Mouse (Mus musculus) forebrain, embryonic 15.5 days (tissue): ENCODE measurements around the gene Scamp2. TPM values are rescaled to one million over a fixed set of nuclear protein-coding genes. Genes with fewer than 3 reads are reported as not detected.
A peak's percentile ranks its signal among the peaks of the same experiment; 100 is the strongest.

Experiments used
- ATAC-seq: fragments of 200-750 bp; cut with Nextera tagmentation; replicated peaks from 2 replicates; pipeline ENCODE4 v1.8.0; 2017; ENCODE audit warnings: mild to moderate bottlenecking, moderate TSS enrichment, moderate library complexity
- H3K27ac ChIP-seq: fragments of 300-500 bp; sonication (generic); replicated peaks from 2 replicates; pipeline ENCODE4 v1.5.1; 2015; ENCODE audit warnings: mild to moderate bottlenecking, inconsistent platforms
- H3K27me3 ChIP-seq: fragments of 300-500 bp; sonication (generic); 2 replicates; pipeline ENCODE4 v1.6.1; 2015; ENCODE audit warnings: inconsistent platforms
- H3K36me3 ChIP-seq: fragments of 300-500 bp; sonication (generic); 2 replicates; pipeline ENCODE4 v1.6.1; 2015; ENCODE audit warnings: mild to moderate bottlenecking, inconsistent platforms
- H3K4me1 ChIP-seq: fragments of 300-500 bp; sonication (generic); 2 replicates; pipeline ENCODE4 v1.6.1; 2015; ENCODE audit warnings: inconsistent platforms
- H3K4me2 ChIP-seq: fragments of 300-500 bp; sonication (generic); replicated peaks from 2 replicates; pipeline ENCODE4 v1.6.1; 2015; ENCODE audit warnings: mild to moderate bottlenecking, inconsistent platforms
- H3K4me3 ChIP-seq: fragments of 300-500 bp; sonication (generic); 2 replicates; pipeline ENCODE4 v1.5.1; 2015; ENCODE audit warnings: mild to moderate bottlenecking, inconsistent platforms
- H3K9ac ChIP-seq: fragments of 300-500 bp; sonication (generic); replicated peaks from 2 replicates; pipeline ENCODE4 v1.6.1; 2015; ENCODE audit warnings: mild to moderate bottlenecking, inconsistent platforms
- H3K9me3 ChIP-seq: fragments of 300-500 bp; sonication (generic); 2 replicates; pipeline ENCODE4 v1.6.1; 2016; ENCODE audit warnings: inconsistent platforms
- WGBS: fragments of 180-500 bp; shearing (Covaris S2); methylation state at CpG from one replicate; pipeline ENCODE4 v1.1.7; 2015; ENCODE audit warnings: mixed read lengths; 5-methylcytosine and 5-hydroxymethylcytosine counted together
- polyA plus RNA-seq: library from polyadenylated mRNA; unstranded; fragments of >200 nt; fragmentation: Nextera tagmentation; extraction: Ambion mirVana; gene quantifications from 2 replicates; pipeline ENCODE4 v1.2.1, GENCODE M21; 2015

The Scamp2 gene
- polyA plus RNA-seq, 1 experiment from 2014 or later = 60.5 TPM

DNA sequence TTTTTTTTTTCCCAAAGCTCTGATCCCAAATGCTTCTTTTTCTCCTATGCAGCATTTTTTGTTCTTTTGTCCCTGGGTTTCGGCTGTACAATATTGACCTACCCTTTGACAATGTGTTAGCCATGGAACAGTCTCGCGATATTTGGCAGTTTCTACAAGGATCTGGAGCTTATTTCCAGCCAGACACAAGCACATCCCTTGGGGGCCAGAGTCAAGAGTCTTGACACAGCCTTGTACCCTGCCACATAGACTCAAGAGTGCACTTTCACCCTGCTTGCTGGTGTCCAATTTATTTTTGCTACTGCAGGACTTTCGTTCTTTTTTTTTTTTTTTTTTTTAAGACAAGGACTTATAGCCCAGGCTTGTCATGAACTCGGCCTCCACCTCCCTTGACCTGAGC lies 24.4 kb upstream of the Scamp2 start:
- Histone ChIP-seq H3K4me2 (peak overlapping the region; percentile 70), H3K4me1 (peaks cover 22% of the 10 kb centered on the region), H3K9ac (no peak overlapping the region), H3K4me3 (peak overlapping the region; percentile 69), H3K9me3 (no peaks in the 10 kb centered on the region), H3K36me3 (peaks cover 57% of the 10 kb centered on the region), H3K27me3 (no peaks in the 10 kb centered on the region), H3K27ac (peak overlapping the region; percentile 83; the same call in 1 of the 2 replicates)
- ATAC-seq = no peak
- WGBS = 86% methylated on average over 5 of the region's 5 CpGs

DNA sequence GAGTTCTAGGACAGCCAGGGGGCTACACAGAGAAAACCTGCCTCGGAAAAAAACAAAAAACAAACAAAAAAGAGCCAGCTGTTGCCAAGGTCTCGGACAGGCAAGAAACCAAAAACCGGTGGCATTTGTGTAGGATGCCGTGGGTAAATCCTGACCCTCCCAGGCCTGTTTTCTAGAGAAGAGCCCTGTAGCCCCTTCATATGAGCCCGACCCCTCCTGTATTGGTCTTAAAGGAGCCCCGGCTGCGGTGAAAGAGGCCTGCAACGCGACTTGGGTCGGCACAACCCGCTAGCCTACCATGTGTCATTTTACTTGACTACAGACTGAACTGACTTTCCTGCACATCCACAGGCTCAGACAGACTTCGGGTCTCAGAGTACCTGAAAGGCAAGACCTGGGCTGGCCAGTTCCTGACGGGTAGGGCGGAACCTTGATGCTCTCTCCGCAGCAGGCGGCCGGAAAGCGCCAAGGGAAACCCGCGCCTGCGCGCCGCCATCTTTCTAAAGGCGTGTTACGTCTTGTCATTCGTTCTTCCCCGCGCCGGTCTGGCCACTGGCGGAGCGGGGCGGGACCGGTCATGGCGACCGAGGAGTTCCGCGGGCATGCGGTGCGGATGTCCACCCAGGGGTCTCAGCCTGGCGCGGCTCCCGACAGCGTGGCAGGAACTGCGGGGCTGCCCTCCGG lies 23.6 kb upstream of the Scamp2 start, which contains the start of gene Fam219b:
Gene Fam219b (plus strand): TSS at position 485 of the 684 bp plus-strand sequence.
- H3K36me3 ChIP-seq = peaks cover 52% of the 10 kb centered on the region
- peaks cover 22% of the 10 kb centered on the region for H3K4me1 ChIP-seq
- peak within 1 kb of the TSS; percentile 69 for H3K4me3 ChIP-seq
- H3K9me3 ChIP-seq = no peaks in the 10 kb centered on the region
- no peaks in the 10 kb centered on the region for H3K27me3 ChIP-seq
- H3K9ac ChIP-seq = peak within 1 kb of the TSS; percentile 78
- 2% methylated on average over 45 of the region's 45 CpGs for WGBS
- peak within 1 kb of the TSS; percentile 70 for H3K4me2 ChIP-seq
- peak; percentile 88 for ATAC-seq
- peak within 1 kb of the TSS; percentile 83 for H3K27ac ChIP-seq

DNA sequence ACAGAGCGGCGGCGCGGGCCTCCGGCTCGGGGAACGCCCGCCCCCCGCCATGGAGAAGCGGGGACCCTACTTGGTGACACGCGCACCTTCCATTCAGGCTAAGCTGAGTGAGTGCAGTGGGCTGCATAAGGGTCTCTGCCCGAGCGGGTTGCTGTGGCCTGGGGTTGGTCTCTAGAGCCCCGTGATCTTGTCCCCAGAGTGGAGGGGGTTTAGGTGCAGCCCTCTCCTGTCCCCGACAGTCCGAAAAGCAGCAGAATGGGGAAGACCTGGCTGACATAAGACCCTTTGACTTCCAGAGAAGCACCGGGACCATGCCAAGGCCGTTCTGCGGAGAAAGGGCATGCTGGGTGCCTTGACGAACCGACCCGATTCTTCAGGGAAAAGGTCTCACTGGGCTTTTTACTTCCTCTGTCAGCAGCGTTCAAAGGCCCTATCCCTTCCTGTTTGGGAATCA lies 23.0 kb upstream of the Scamp2 start:
- Histone ChIP-seq H3K27ac (peak overlapping the region; percentile 83), H3K4me3 (peak overlapping the region; percentile 69), H3K4me1 (peaks cover 22% of the 10 kb centered on the region), H3K27me3 (no peaks in the 10 kb centered on the region), H3K9me3 (no peaks in the 10 kb centered on the region), H3K4me2 (peak overlapping the region; percentile 70), H3K9ac (peak overlapping the region; percentile 78), H3K36me3 (peaks cover 52% of the 10 kb centered on the region)
- WGBS = under 1% methylated on average over 24 of the region's 24 CpGs
- ATAC-seq = peak; percentile 85; the same call in 1 of the 2 replicates

DNA sequence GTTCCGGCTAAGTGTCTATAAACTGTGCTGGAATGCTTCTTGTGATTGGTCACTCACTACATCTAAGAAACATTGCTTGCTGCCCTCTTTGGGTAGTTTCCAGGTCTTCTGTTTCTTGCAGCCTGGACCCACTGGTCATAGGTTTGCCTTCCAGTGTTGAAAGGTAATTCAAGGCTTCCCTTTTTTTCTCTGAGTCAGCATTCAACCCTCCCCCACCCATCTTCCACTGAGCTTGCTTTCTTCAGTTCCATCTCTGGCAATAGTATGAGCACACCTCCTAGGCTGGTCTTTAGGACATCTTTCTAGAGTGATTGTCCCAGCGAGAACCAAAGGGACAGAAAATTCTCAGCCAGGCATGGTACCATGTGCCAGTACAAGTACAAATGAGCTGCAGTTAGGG lies 21.2 kb upstream of the Scamp2 start:
- Histone ChIP-seq H3K4me3 (no peak overlapping the region), H3K27me3 (no peaks in the 10 kb centered on the region), H3K4me2 (no peak overlapping the region), H3K9me3 (no peaks in the 10 kb centered on the region), H3K36me3 (peaks cover 53% of the 10 kb centered on the region), H3K27ac (no peak overlapping the region), H3K4me1 (peaks cover 22% of the 10 kb centered on the region), H3K9ac (no peak overlapping the region)
- ATAC-seq = no peak
- WGBS = 92% methylated on average over 2 of the region's 2 CpGs

DNA sequence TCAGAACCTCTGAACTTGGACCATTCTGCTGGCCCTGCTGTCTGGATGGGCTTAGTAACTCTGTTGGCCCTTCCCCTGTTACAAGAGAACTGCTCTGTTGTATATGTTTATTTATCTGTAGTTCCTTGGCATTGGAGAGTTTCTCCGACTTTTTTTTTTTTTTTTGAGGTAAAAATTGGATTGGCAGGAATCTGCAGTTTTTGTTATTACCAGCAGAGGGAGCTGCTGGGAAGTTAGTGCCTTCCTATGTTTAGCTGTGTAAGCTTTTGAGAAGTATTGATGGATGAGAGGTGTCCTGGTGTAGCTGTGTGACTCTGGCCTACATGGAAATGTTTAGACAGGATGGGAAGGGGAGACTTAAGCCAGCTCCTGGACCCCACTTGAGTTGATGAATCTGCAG lies 19.4 kb upstream of the Scamp2 start:
- H3K9ac ChIP-seq = no peak overlapping the region
- no peak overlapping the region; the same call in 1 of the 2 replicates for H3K27ac ChIP-seq
- no peaks in the 10 kb centered on the region for H3K27me3 ChIP-seq
- H3K36me3 ChIP-seq = peaks cover 65% of the 10 kb centered on the region
- no peak for ATAC-seq
- H3K4me1 ChIP-seq = peaks cover 22% of the 10 kb centered on the region
- H3K4me3 ChIP-seq = no peak overlapping the region
- WGBS = 7% methylated on average over 1 of the region's 1 CpGs
- H3K9me3 ChIP-seq = no peaks in the 10 kb centered on the region
- no peak overlapping the region for H3K4me2 ChIP-seq

DNA sequence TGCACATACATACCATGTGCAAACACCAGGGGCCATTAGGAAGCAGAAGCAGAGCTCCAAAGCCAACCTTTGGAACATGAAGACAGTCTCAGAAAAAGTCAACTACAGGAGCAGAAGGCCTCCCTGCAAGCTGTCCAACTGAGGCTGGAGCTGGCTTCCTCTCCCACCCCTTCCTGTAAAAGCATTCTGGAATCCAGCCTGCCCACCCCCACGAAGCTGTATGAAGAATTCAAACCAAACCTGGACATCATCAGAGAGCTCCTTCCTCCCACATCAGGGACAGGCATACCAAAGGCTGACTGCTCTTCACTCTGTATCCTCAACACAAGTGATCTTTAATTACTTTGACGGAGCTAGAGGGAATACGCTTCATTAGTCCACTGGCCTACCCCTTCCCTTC lies 16.8 kb upstream of the Scamp2 start:
- Histone ChIP-seq H3K4me2 (no peak overlapping the region), H3K9ac (no peak overlapping the region), H3K4me1 (peaks cover 7% of the 10 kb centered on the region), H3K27me3 (no peaks in the 10 kb centered on the region), H3K9me3 (no peaks in the 10 kb centered on the region), H3K27ac (no peak overlapping the region), H3K36me3 (peaks cover 80% of the 10 kb centered on the region), H3K4me3 (no peak overlapping the region)
- WGBS = 83% methylated on average over 3 of the region's 3 CpGs
- no peak for ATAC-seq

DNA sequence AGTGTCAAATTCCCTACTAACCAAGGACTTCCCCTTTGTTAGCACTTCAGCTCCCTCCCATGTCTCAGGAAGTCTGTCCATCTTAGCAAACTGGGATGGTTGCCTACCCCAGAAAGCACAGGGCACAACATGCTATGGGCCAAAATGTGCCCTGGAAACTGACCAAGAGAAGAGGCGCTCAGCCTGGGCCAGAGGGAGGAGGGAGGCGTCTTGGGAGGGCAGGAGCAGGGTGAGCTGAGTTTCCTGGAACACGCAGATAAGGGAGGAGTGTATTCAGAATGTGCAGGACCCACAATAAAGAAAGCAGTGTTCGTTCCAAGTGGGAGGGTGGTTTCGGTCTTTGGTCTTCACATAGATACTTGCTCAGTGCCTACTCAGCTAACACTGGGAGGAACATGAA lies 13.5 kb upstream of the Scamp2 start:
- WGBS = 83% methylated on average over 5 of the region's 5 CpGs
- H3K9ac ChIP-seq = no peak overlapping the region
- peaks cover 54% of the 10 kb centered on the region for H3K36me3 ChIP-seq
- H3K9me3 ChIP-seq = no peaks in the 10 kb centered on the region
- H3K27ac ChIP-seq = no peak overlapping the region
- H3K4me1 ChIP-seq = peaks cover 16% of the 10 kb centered on the region
- ATAC-seq = no peak
- H3K4me3 ChIP-seq = no peak overlapping the region
- H3K4me2 ChIP-seq = no peak overlapping the region
- H3K27me3 ChIP-seq = no peaks in the 10 kb centered on the region

DNA sequence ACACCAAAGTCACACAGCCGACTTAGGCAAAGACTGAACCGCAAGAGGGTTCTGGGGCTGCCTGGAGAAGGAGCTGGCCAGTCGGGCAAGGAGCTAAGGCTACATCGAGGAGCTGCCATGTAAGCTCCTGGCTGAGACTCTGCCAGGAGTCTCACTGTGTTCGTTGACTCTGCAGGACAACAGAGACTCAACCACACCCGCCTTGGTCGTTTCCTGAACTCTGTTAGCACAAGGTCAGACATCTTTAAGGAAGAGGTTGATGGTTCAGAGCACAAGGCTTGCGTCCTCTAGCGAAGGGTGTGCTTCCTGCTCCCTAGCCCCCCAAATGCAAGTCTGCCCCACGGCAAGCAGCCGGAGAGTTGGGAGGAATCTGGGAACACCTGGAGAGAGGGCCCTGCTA lies 12.9 kb upstream of the Scamp2 start:
- no peaks in the 10 kb centered on the region for H3K9me3 ChIP-seq
- no peaks in the 10 kb centered on the region for H3K27me3 ChIP-seq
- H3K27ac ChIP-seq = no peak overlapping the region
- H3K4me3 ChIP-seq = no peak overlapping the region
- peaks cover 48% of the 10 kb centered on the region for H3K36me3 ChIP-seq
- H3K4me1 ChIP-seq = peaks cover 18% of the 10 kb centered on the region
- H3K4me2 ChIP-seq = no peak overlapping the region
- no peak for ATAC-seq
- 92% methylated on average over 11 of the region's 11 CpGs for WGBS
- H3K9ac ChIP-seq = no peak overlapping the region

DNA sequence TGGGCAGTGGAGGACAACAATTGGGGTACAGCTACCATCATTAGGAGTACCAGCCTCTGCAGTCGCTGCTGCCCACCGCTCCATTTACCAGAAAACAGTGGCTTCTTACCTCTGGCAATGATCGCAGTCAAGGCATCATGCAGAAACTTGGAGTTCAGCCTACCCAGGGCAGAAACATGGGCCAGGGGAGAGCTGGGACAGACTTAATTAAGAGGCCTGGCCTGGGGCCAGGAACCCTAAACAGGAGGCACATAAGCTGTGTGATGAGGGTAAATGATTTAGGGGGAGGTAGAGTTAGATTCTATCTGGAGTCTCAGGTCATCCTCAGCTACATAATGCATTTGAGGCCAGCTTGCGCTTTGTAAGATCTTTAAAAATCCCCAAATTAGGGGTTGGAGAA lies 11.6 kb upstream of the Scamp2 start:
- H3K27me3 ChIP-seq = no peaks in the 10 kb centered on the region
- H3K27ac ChIP-seq = peak overlapping the region; percentile 25
- peaks cover 18% of the 10 kb centered on the region for H3K4me1 ChIP-seq
- 56% methylated on average over 4 of the region's 4 CpGs for whole genome bisulfite sequencing
- no peaks in the 10 kb centered on the region for H3K9me3 ChIP-seq
- H3K4me3 ChIP-seq = no peak overlapping the region
- no peak overlapping the region for H3K4me2 ChIP-seq
- peaks cover 36% of the 10 kb centered on the region for H3K36me3 ChIP-seq
- ATAC-seq = no peak
- H3K9ac ChIP-seq = no peak overlapping the region

DNA sequence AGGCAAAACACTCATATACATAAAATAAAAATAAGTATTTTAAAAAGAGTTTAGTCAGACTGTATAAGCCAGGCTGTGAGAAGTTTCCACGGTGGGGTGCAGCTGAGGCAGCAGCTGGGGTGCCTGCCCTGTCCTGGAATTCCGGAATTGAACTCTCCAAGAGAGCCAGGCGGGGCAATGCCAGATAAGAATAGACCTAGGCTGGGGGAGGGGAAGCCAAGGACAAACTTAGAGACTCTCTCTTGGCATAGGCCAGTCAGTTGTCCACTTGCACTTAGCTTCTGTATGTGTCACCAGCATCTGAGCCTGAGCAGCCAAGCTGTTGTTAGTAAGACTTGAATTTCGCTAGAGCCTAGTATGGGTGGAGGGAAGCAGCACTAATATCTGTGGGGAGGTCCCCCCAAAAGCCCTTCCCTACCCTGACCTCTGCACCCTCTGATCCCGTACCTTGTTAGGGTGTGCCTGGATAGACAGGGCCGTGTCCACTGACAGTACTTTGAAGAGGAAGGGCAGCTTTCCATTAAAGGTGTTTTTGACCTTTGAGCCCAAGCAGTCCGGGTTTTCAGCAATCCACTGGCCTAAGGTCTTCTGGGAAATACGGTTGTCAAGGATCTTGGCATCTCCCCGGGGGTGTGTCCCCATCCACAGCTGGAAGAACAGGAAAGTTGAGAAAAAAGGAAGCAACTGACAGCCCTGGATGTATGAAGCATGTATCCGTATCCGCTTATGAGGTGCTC lies 10.4 kb upstream of the Scamp2 start:
- Histone ChIP-seq H3K27ac (no peak overlapping the region), H3K4me1 (peaks cover 18% of the 10 kb centered on the region), H3K36me3 (peaks cover 24% of the 10 kb centered on the region; the same call in 1 of the 2 replicates), H3K9ac (no peak overlapping the region), H3K27me3 (no peaks in the 10 kb centered on the region), H3K9me3 (no peaks in the 10 kb centered on the region), H3K4me3 (no peak overlapping the region), H3K4me2 (no peak overlapping the region)
- no peak for ATAC-seq
- WGBS = 92% methylated on average over 11 of the region's 11 CpGs

DNA sequence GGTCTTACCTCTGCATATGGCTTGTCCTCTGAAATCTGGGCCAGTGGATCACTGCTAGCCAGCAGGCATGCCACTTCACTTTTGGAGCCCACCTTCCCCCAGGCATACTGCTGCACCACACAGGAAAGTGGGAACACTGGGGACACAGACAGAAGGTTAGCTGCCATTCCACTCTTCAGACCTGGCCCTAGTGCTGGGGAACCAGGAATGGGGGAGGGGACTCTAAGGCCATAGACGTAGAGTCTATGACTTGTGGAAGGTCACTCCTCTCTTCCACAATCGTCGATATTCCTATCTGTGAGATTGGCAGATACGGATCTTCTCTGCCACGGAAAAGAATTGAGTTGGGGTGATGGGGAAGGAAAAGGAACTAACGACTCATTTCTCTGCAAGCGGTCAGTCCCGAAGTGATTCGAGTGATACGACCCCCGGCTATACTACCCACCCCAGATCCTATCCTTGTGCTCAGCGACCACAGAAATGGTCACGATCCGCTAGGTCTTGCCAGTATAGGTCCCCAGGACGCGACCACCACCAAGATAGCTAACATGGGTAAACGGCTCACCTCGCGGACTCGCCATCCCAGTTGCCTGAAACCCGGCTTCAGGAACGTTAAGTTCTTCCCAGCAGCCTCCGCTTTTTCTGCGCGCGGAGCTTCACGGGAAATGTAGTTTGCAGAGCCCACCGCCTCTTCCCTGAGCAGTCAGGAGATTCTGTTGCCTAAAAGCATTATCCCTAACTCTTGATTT lies 8.4 kb upstream of the Scamp2 start, which contains the start of gene Mpi:
Gene Mpi (minus strand): TSS at position 625 of the 749 bp plus-strand sequence.
- Histone ChIP-seq H3K27me3 (no peaks in the 10 kb centered on the region), H3K4me3 (peak within 1 kb of the TSS; percentile 51), H3K36me3 (peaks cover 15% of the 10 kb centered on the region; the same call in 1 of the 2 replicates), H3K9ac (peak within 1 kb of the TSS; percentile 58), H3K9me3 (no peaks in the 10 kb centered on the region), H3K27ac (no peak within 1 kb of the TSS), H3K4me1 (peaks cover 18% of the 10 kb centered on the region), H3K4me2 (peak within 1 kb of the TSS; percentile 59)
- peak; percentile 61 for ATAC-seq
- WGBS = under 1% methylated on average over 28 of the region's 28 CpGs

DNA sequence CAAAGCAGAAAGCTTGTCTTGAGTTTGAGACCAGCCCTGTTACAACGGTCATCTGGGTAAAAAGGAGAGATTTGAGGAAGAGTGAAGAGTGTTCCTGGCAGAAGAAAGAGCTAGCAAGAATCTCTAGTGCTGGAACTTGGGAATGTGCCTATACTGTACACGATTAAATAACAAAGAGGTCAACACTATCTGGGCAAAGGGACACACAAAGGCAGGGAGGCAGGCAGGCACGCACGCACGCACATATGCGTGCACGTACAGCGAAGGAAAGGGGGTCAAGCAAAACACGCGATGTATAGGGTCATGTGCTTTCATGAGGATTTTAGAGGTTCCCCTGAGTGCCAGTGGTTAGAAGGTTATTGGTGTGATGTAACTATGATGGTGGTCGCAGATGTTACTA lies 7.6 kb upstream of the Scamp2 start:
- Histone ChIP-seq H3K4me2 (no peak overlapping the region), H3K27ac (no peak overlapping the region), H3K36me3 (peaks cover 9% of the 10 kb centered on the region; the same call in 1 of the 2 replicates), H3K27me3 (no peaks in the 10 kb centered on the region), H3K9me3 (no peaks in the 10 kb centered on the region), H3K9ac (no peak overlapping the region), H3K4me1 (peaks cover 18% of the 10 kb centered on the region), H3K4me3 (no peak overlapping the region)
- WGBS = 77% methylated on average over 11 of the region's 11 CpGs
- peak; percentile 26 for ATAC-seq
